Mouse (Mus musculus) gastrocnemius, postnatal 36 days (tissue): ENCODE measurements around the gene Dnajb13. TPM values are rescaled to one million over a fixed set of nuclear protein-coding genes. Genes with fewer than 3 reads are reported as not detected.

Experiments
- DNase-seq, 2 experiments: peaks; one replicate each; pipeline ENCODE4 v3.0.0; 2022
- intact Hi-C: fragments of 180-260 bp; cut with DNase I; formaldehyde crosslinking; loops from one replicate; pipeline ENCODE4 v1.15.1; 2025
- long read RNA-seq, 2 experiments: library from polyadenylated mRNA; stranded (forward); transcript quantifications; one replicate each; pipeline ENCODE4 v2.0.0; 2021
- total RNA-seq, 2 experiments: library from RNA; stranded (reverse); gene quantifications; 2 replicates each; pipeline ENCODE4 v1.2.3; 2021

The Dnajb13 gene
- total RNA-seq: not detected
- long read RNA-seq, experiment 1, partial matches to known transcripts: 0 of 1 reads
- long read RNA-seq, experiment 1, other reads (novel, unspliced or antisense): 1 of 1 reads
- long read RNA-seq, experiment 2: 0 reads

- intact Hi-C loops: no loop called here
- no peak for DNase-seq
Measured at GRCm38 (mm10) chr7:100514573-100514972, at the start of gene Dnajb13. Gene Dnajb13 (minus strand): TSS chr7:100514960.

GRCm38 (mm10) chr7:100561861-100562587 lies 47.3 kb upstream of the Dnajb13 start:
- intact Hi-C loops: no loop called here
- DNase-seq: peak in 1 of 2 experiments; percentile 26

GRCm38 (mm10) chr7:100559331-100559730 lies 44.6 kb upstream of the Dnajb13 start:
- intact Hi-C loops: no loop called here
- no peak for DNase-seq

- intact Hi-C loops: no loop called here
- DNase-seq: no peak
Measured at GRCm38 (mm10) chr7:100557241-100557640, 42.5 kb upstream of the Dnajb13 start.

- no peak for DNase-seq
- intact Hi-C loops: no loop called here
Measured at GRCm38 (mm10) chr7:100555431-100555951, 40.7 kb upstream of the Dnajb13 start.

GRCm38 (mm10) chr7:100554939-100555338 lies 40.2 kb upstream of the Dnajb13 start:
- intact Hi-C loops: no loop called here
- no peak for DNase-seq

GRCm38 (mm10) chr7:100550338-100551007 lies 35.7 kb upstream of the Dnajb13 start:
- intact Hi-C loops: no loop called here
- DNase-seq: no peak

- no peak for DNase-seq
- intact Hi-C loops: no loop called here
Measured at GRCm38 (mm10) chr7:100549796-100550195, 35.0 kb upstream of the Dnajb13 start.

GRCm38 (mm10) chr7:100547631-100548030 lies 32.9 kb upstream of the Dnajb13 start:
- intact Hi-C loops: no loop called here
- no peak for DNase-seq

- DNase-seq: no peak
- intact Hi-C loops: no loop called here
Measured at GRCm38 (mm10) chr7:100544437-100544836, 29.7 kb upstream of the Dnajb13 start.

- intact Hi-C loops: loop anchor here (5.0 kb wide), 1 partner anchor 43 kb away; no protein-coding TSS in a partner anchor
Measured at GRCm38 (mm10) chr7:100539516-100539915, 24.8 kb upstream of the Dnajb13 start.

GRCm38 (mm10) chr7:100537519-100537902 lies 22.8 kb upstream of the Dnajb13 start:
- intact Hi-C loops: loop anchor here (5.0 kb wide), 1 partner anchor 45 kb away; no protein-coding TSS in a partner anchor
- DNase-seq: no peak

More at GRCm38 (mm10) chr7:100539516-100539915, 24.8 kb upstream of the Dnajb13 start:
- DNase-seq: no peak

- peak; percentile 76 to 77 for DNase-seq
- intact Hi-C loops: loop anchor here (5.0 kb wide), 1 partner anchor 45 kb away; no protein-coding TSS in a partner anchor
Measured at GRCm38 (mm10) chr7:100536804-100537518, 22.2 kb upstream of the Dnajb13 start, which contains the start of gene Coa4. Gene Coa4 (plus strand): TSS chr7:100537071.

GRCm38 (mm10) chr7:100535831-100536230 lies 21.1 kb upstream of the Dnajb13 start:
- DNase-seq: no peak
- intact Hi-C loops: loop anchor here (5.0 kb wide), 1 partner anchor 46 kb away; no protein-coding TSS in a partner anchor

- intact Hi-C loops: no loop called here
- no peak for DNase-seq
Measured at GRCm38 (mm10) chr7:100534216-100534615, 19.5 kb upstream of the Dnajb13 start.

GRCm38 (mm10) chr7:100533503-100533902 lies 18.7 kb upstream of the Dnajb13 start:
- intact Hi-C loops: no loop called here
- DNase-seq: no peak

- intact Hi-C loops: no loop called here
- DNase-seq: no peak
Measured at GRCm38 (mm10) chr7:100530766-100531165, 16.0 kb upstream of the Dnajb13 start.

GRCm38 (mm10) chr7:100524669-100525068 lies 9.9 kb upstream of the Dnajb13 start:
- no peak for DNase-seq
- intact Hi-C loops: no loop called here

GRCm38 (mm10) chr7:100522222-100522621 lies 7.5 kb upstream of the Dnajb13 start:
- DNase-seq: no peak
- intact Hi-C loops: no loop called here

GRCm38 (mm10) chr7:100520663-100521285 lies 6.0 kb upstream of the Dnajb13 start:
- intact Hi-C loops: loop anchor here (2.0 kb wide), 1 partner anchor 116 kb away; no protein-coding TSS in a partner anchor
- DNase-seq: peak; percentile 74 to 77
